Comparison of ENCODE assay signal across 15 mouse cellular contexts in the genomic region with DNA sequence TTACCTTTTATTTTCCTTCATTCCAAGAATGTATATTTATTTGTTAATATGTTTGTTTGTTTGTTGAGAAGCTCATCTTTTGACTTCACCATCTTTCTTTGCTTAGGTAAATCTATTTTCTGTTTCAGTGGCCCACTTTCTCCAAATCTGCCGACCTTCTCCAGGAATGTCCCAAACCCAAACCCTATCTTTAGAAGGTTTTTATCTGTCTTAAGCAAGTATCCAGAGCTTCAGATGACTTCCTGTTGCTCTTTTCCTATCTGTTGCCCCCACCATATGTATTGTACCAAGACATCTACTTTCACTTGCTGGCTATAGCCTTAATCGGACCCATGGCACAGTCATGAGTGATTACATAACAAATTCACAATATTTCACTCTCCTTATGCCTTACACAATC.
DNase-seq lines count a peak whose midpoint lies in the region; ATAC-seq and TF ChIP-seq lines count a peak whose summit lies in the region.
"Had no signal": no experiment of that assay in that cellular context is flagged by ENCODE, and none has a peak within 500 bp of the region (broad histone marks: within the 10 kb centered on the region; RNA-seq: fewer than 3 reads in every experiment).

No protein-coding gene starts in this region.

- WGBS in intestine, embryonic 14.5 days = 77% methylated on average over 2 of the region's 2 CpGs
- WGBS in intestine, embryonic 16.5 days = 74% methylated on average over 2 of the region's 2 CpGs
- WGBS in liver, embryonic 13.5 days (ENCODE audit: insufficient replicate concordance) = 13% methylated on average over 2 of the region's 2 CpGs

- DNase-seq in gastrocnemius, adult 2 months = no peak
- no peak for DNase-seq in gastrocnemius, postnatal 14 days
- peak; percentile 28 for DNase-seq in intestine, embryonic 14.5 days (ENCODE audit: low spot score)
- no peak for DNase-seq in liver, embryonic 13.5 days
- DNase-seq in kidney, postnatal 36 days = no peak
- no peak for DNase-seq in thymus, postnatal 10 days (ENCODE audit: low spot score in 2 of 2)
- DNase-seq: adrenal gland, adult 2 months; cerebellum, adult 8-10 months; lung, postnatal 4 days had no signal

- no peaks in the 10 kb centered on the region for H3K27me3 ChIP-seq in intestine, embryonic 14.5 days (replicated peaks; ENCODE audit: control insufficient read depth, insufficient read depth, low read length)
- no peaks in the 10 kb centered on the region for H3K27me3 ChIP-seq in intestine, embryonic 16.5 days (replicated peaks; ENCODE audit: control insufficient read depth, insufficient read depth, low read length)
- H3K27me3 ChIP-seq in C2C12 (ENCODE audit: control insufficient read depth, insufficient read depth, insufficient read length) = no peaks in the 10 kb centered on the region
- no peaks in the 10 kb centered on the region for H3K27me3 ChIP-seq in liver, embryonic 13.5 days
- H3K27me3 ChIP-seq: kidney, embryonic 15.5 days; neural tube, embryonic 12.5 days had no signal

- H3K36me3 ChIP-seq in intestine, embryonic 14.5 days (ENCODE audit: control insufficient read depth, insufficient read depth, low read length) = no peaks in the 10 kb centered on the region
- no peaks in the 10 kb centered on the region for H3K36me3 ChIP-seq in intestine, embryonic 16.5 days (ENCODE audit: control insufficient read depth, insufficient read depth, low read length)
- peaks cover 3% of the 10 kb centered on the region for H3K36me3 ChIP-seq in C2C12 (ENCODE audit: control insufficient read depth, insufficient read depth)
- no peaks in the 10 kb centered on the region for H3K36me3 ChIP-seq in liver, embryonic 13.5 days
- H3K36me3 ChIP-seq: kidney, embryonic 15.5 days; neural tube, embryonic 12.5 days had no signal

- no peak overlapping the region for H3K9ac ChIP-seq in intestine, embryonic 14.5 days (ENCODE audit: low read length)
- H3K9ac ChIP-seq in intestine, embryonic 16.5 days (ENCODE audit: low read depth, low read length) = no peak overlapping the region
- peak overlapping the region; percentile 89; the same call in 1 of the 2 replicates for H3K9ac ChIP-seq in liver, embryonic 13.5 days
- H3K9ac ChIP-seq: kidney, embryonic 15.5 days; neural tube, embryonic 12.5 days had no signal

- peak overlapping the region; percentile 76; the same call in 1 of the 2 replicates for H3K4me2 ChIP-seq in intestine, embryonic 14.5 days (ENCODE audit: low read length)
- H3K4me2 ChIP-seq in intestine, embryonic 16.5 days (ENCODE audit: low read depth, low read length) = no peak overlapping the region
- peak overlapping the region; percentile 68 for H3K4me2 ChIP-seq in liver, embryonic 13.5 days
- H3K4me2 ChIP-seq: kidney, embryonic 15.5 days; neural tube, embryonic 12.5 days had no signal

- H3K9me3 ChIP-seq in intestine, embryonic 14.5 days (ENCODE audit: control insufficient read depth, low read length) = no peaks in the 10 kb centered on the region
- H3K9me3 ChIP-seq in intestine, embryonic 16.5 days (ENCODE audit: control insufficient read depth, low read length) = no peaks in the 10 kb centered on the region
- no peaks in the 10 kb centered on the region for H3K9me3 ChIP-seq in liver, embryonic 13.5 days (replicated peaks)
- H3K9me3 ChIP-seq: kidney, embryonic 15.5 days; neural tube, embryonic 12.5 days had no signal

- peak overlapping the region; percentile 87 for H3K4me3 ChIP-seq in gastrocnemius, adult 2 months
- no peak overlapping the region for H3K4me3 ChIP-seq in intestine, embryonic 14.5 days (ENCODE audit: low read depth, low read length)
- H3K4me3 ChIP-seq in intestine, embryonic 16.5 days (ENCODE audit: low read length) = no peak overlapping the region
- peak overlapping the region; percentile 8 for H3K4me3 ChIP-seq in C2C12 (ENCODE audit: insufficient read depth, poor library complexity, severe bottlenecking)
- peak overlapping the region; percentile 77 for H3K4me3 ChIP-seq in liver, embryonic 13.5 days (replicated peaks)
- H3K4me3 ChIP-seq: kidney, embryonic 15.5 days; neural tube, embryonic 12.5 days had no signal

- H3K27ac ChIP-seq in gastrocnemius, adult 2 months = peak overlapping the region; percentile 86; the same call in 1 of the 2 replicates
- H3K27ac ChIP-seq in intestine, embryonic 14.5 days (ENCODE audit: low read depth) = no peak overlapping the region
- H3K27ac ChIP-seq in intestine, embryonic 16.5 days (ENCODE audit: low read length) = no peak overlapping the region
- peak overlapping the region; percentile 80 for H3K27ac ChIP-seq in liver, embryonic 13.5 days
- H3K27ac ChIP-seq: kidney, embryonic 15.5 days; neural tube, embryonic 12.5 days had no signal

- intact Hi-C loops in gastrocnemius, adult 2 months (cut with DNase I) = loop anchor here (5.0 kb wide), 1 partner anchor 56 kb away; no protein-coding TSS in a partner anchor
- intact Hi-C loops in gastrocnemius, postnatal 14 days (cut with DNase I; ENCODE audit: low total_unique reads) = no loop called here

- TF ChIP-seq CTCF in gastrocnemius, adult 2 months (IDR thresholded peaks at IDR 0.05) = no peak
- TF ChIP-seq CTCF in C2C12 (IDR thresholded peaks at IDR 0.05; ENCODE audit: control insufficient read depth, insufficient read depth, insufficient read length) = no peak

- H3ac ChIP-seq in C2C12 (ENCODE audit: control insufficient read depth, insufficient read length, low read depth) = no peak overlapping the region

- H3K79me3 ChIP-seq in C2C12 (ENCODE audit: low read depth) = peaks cover 68% of the 10 kb centered on the region

- no peak for ATAC-seq in intestine, embryonic 14.5 days (replicated peaks; ENCODE audit: low FRiP score, low TSS enrichment, low read depth)
- ATAC-seq in intestine, embryonic 16.5 days = no peak
- ATAC-seq in liver, embryonic 13.5 days (ENCODE audit: low read depth) = peak; percentile 44
- ATAC-seq: forebrain, embryonic 14.5 days; midbrain, embryonic 16.5 days had no signal

- peaks cover 10% of the 10 kb centered on the region for H3K4me1 ChIP-seq in intestine, embryonic 14.5 days (replicated peaks; ENCODE audit: control insufficient read depth, insufficient read depth, low read length)
- peaks cover 12% of the 10 kb centered on the region; the same call in 1 of the 2 replicates for H3K4me1 ChIP-seq in intestine, embryonic 16.5 days (ENCODE audit: control insufficient read depth, insufficient read depth, low read length)
- H3K4me1 ChIP-seq in liver, embryonic 13.5 days (replicated peaks) = peaks cover 71% of the 10 kb centered on the region

- H3K79me2 ChIP-seq in C2C12 (ENCODE audit: control insufficient read depth, insufficient read depth) = peaks cover 86% of the 10 kb centered on the region

TF ChIP-seq in C2C12, 6 proteins besides CTCF, POLR2A, EP300 and RAD21:
- no peak for TF ChIP-seq MYOD1 (IDR thresholded peaks at IDR 0.05; ENCODE audit: control insufficient read depth, insufficient read length, low read depth)
- no peak for TF ChIP-seq USF1 (IDR thresholded peaks at IDR 0.05; ENCODE audit: low read depth)
- TF ChIP-seq MYOG (IDR thresholded peaks at IDR 0.05; ENCODE audit: control insufficient read depth, extremely low read depth, insufficient read length) = no peak
- no peak for TF ChIP-seq MAX (IDR thresholded peaks at IDR 0.05)
- no peak for TF ChIP-seq FOSL1 (IDR thresholded peaks at IDR 0.05; ENCODE audit: insufficient read depth, low read length, poor library complexity, severe bottlenecking)
- TF ChIP-seq CEBPB (IDR thresholded peaks at IDR 0.05; ENCODE audit: low read depth) = no peak

Comparison
In these comparisons a context has a peak if more than half of its experiments do, and no peak if none do; other contexts are left out.
1. H3K27ac ChIP-seq: peak in gastrocnemius, adult 2 months (single experiment) and liver, embryonic 13.5 days (single experiment); none in intestine, embryonic 14.5 days (single experiment) and intestine, embryonic 16.5 days (single experiment).
2. H3K4me3 ChIP-seq: peak in gastrocnemius, adult 2 months (single experiment), C2C12 (single experiment) and liver, embryonic 13.5 days (single experiment); none in intestine, embryonic 14.5 days (single experiment) and intestine, embryonic 16.5 days (single experiment).